Mouse (Mus musculus): Measurements from ENCODE around the gene Fam72a. TPM values are rescaled to one million over a fixed set of nuclear protein-coding genes. Genes with fewer than 3 reads are reported as not detected.

Fam72a gene
- polyA plus RNA-seq, 1 experiment from 2014 or later: 1.5 TPM

- no peak for TF ChIP-seq CTCF (IDR thresholded peaks at IDR 0.05; ENCODE audit: low read depth)
- TF ChIP-seq EP300 (optimal IDR thresholded peaks at IDR 0.05): no peak
- no peaks in the 10 kb centered on the region for H3K27me3 ChIP-seq (ENCODE audit: control insufficient read depth, insufficient read depth, low read length)
- peak overlapping the region; percentile 94 for H3K27ac ChIP-seq (replicated peaks)
- H3K9me3 ChIP-seq (ENCODE audit: control insufficient read depth, low read length): no peaks in the 10 kb centered on the region
- peaks cover 4% of the 10 kb centered on the region; the same call in 1 of the 2 replicates for H3K4me1 ChIP-seq (replicated peaks; ENCODE audit: control insufficient read depth, insufficient read depth)
- H3K9ac ChIP-seq (ENCODE audit: low read length): peak overlapping the region; percentile 78
- H3K4me3 ChIP-seq (ENCODE audit: low read depth, low read length): peak overlapping the region; percentile 78
- H3K4me2 ChIP-seq (replicated peaks; ENCODE audit: low read depth): peak overlapping the region; percentile 98
- ATAC-seq (ENCODE audit: low FRiP score, low TSS enrichment): no peak
- WGBS: 4% methylated on average over 26 of the region's 26 CpGs
- peak; percentile 44 for DNase-seq (ENCODE audit: low spot score)
- H3K36me3 ChIP-seq (ENCODE audit: control insufficient read depth, insufficient read depth, low read length): no peaks in the 10 kb centered on the region
Measured at GRCm38 (mm10) chr1:131525101-131525585, 2.6 kb upstream of the Fam72a start.

GRCm38 (mm10) chr1:131525586-131526271 lies 2.0 kb upstream of the Fam72a start:
- under 1% methylated on average over 41 of the region's 41 CpGs for WGBS
- H3K27ac ChIP-seq (replicated peaks): peak overlapping the region; percentile 94
- peak overlapping the region; percentile 78 for H3K9ac ChIP-seq (ENCODE audit: low read length)
- H3K9me3 ChIP-seq (ENCODE audit: control insufficient read depth, low read length): no peaks in the 10 kb centered on the region
- no peaks in the 10 kb centered on the region for H3K36me3 ChIP-seq (ENCODE audit: control insufficient read depth, insufficient read depth, low read length)
- no peak for ATAC-seq (ENCODE audit: low FRiP score, low TSS enrichment)
- peak; percentile 46 for DNase-seq (ENCODE audit: low spot score)
- H3K4me3 ChIP-seq (ENCODE audit: low read depth, low read length): peak overlapping the region; percentile 78
- H3K4me2 ChIP-seq (replicated peaks; ENCODE audit: low read depth): peak overlapping the region; percentile 98
- TF ChIP-seq CTCF (IDR thresholded peaks at IDR 0.05; ENCODE audit: low read depth): no peak
- no peak for TF ChIP-seq EP300 (optimal IDR thresholded peaks at IDR 0.05)
- no peaks in the 10 kb centered on the region for H3K27me3 ChIP-seq (ENCODE audit: control insufficient read depth, insufficient read depth, low read length)
- peaks cover 4% of the 10 kb centered on the region; the same call in 1 of the 2 replicates for H3K4me1 ChIP-seq (replicated peaks; ENCODE audit: control insufficient read depth, insufficient read depth)

GRCm38 (mm10) chr1:131526371-131527270 lies 1.1 kb upstream of the Fam72a start:
- DNase-seq (ENCODE audit: low spot score) (peak; percentile 63), ATAC-seq (ENCODE audit: low FRiP score, low TSS enrichment) (peak; percentile 43)
- TF ChIP-seq EP300 (optimal IDR thresholded peaks at IDR 0.05): no peak
- peak; percentile 56 for TF ChIP-seq CTCF (IDR thresholded peaks at IDR 0.05; ENCODE audit: low read depth)
- H3K9ac ChIP-seq (ENCODE audit: low read length): peak overlapping the region; percentile 78
- H3K4me1 ChIP-seq (replicated peaks; ENCODE audit: control insufficient read depth, insufficient read depth): peaks cover 4% of the 10 kb centered on the region; the same call in 1 of the 2 replicates
- peak overlapping the region; percentile 94 for H3K27ac ChIP-seq (replicated peaks)
- peak overlapping the region; percentile 98 for H3K4me2 ChIP-seq (replicated peaks; ENCODE audit: low read depth)
- H3K36me3 ChIP-seq (ENCODE audit: control insufficient read depth, insufficient read depth, low read length): no peaks in the 10 kb centered on the region
- H3K27me3 ChIP-seq (ENCODE audit: control insufficient read depth, insufficient read depth, low read length): no peaks in the 10 kb centered on the region
- H3K9me3 ChIP-seq (ENCODE audit: control insufficient read depth, low read length): no peaks in the 10 kb centered on the region
- peak overlapping the region; percentile 78 for H3K4me3 ChIP-seq (ENCODE audit: low read depth, low read length)
- under 1% methylated on average over 80 of the region's 81 CpGs for WGBS

- no peaks in the 10 kb centered on the region for H3K9me3 ChIP-seq (ENCODE audit: control insufficient read depth, low read length)
- DNase-seq (ENCODE audit: low spot score): peak; percentile 71
Measured at GRCm38 (mm10) chr1:131528081-131528507, 391 bp downstream of the Fam72a start.

GRCm38 (mm10) chr1:131528561-131529166 lies 961 bp downstream of the Fam72a start:
- WGBS: 3% methylated on average over 9 of the region's 9 CpGs
- Histone ChIP-seq H3K4me2 (replicated peaks; ENCODE audit: low read depth) (peak overlapping the region; percentile 96), H3K4me1 (replicated peaks; ENCODE audit: control insufficient read depth, insufficient read depth) (peaks cover 4% of the 10 kb centered on the region; the same call in 1 of the 2 replicates), H3K4me3 (ENCODE audit: low read depth, low read length) (peak overlapping the region; percentile 73), H3K9me3 (ENCODE audit: control insufficient read depth, low read length) (no peaks in the 10 kb centered on the region), H3K9ac (ENCODE audit: low read length) (peak overlapping the region; percentile 63), H3K27ac (replicated peaks) (peak overlapping the region; percentile 76; the same call in 1 of the 2 replicates), H3K36me3 (ENCODE audit: control insufficient read depth, insufficient read depth, low read length) (no peaks in the 10 kb centered on the region), H3K27me3 (ENCODE audit: control insufficient read depth, insufficient read depth, low read length) (no peaks in the 10 kb centered on the region)
- no peak for ATAC-seq (ENCODE audit: low FRiP score, low TSS enrichment)
- TF ChIP-seq EP300 (optimal IDR thresholded peaks at IDR 0.05) (no peak), CTCF (IDR thresholded peaks at IDR 0.05; ENCODE audit: low read depth) (no peak)
- no peak for DNase-seq (ENCODE audit: low spot score)

More at GRCm38 (mm10) chr1:131528081-131528507, 391 bp downstream of the Fam72a start:
- H3K27ac ChIP-seq (replicated peaks): peak overlapping the region; percentile 76
- H3K27me3 ChIP-seq (ENCODE audit: control insufficient read depth, insufficient read depth, low read length): no peaks in the 10 kb centered on the region
- peak overlapping the region; percentile 96 for H3K4me2 ChIP-seq (replicated peaks; ENCODE audit: low read depth)
- H3K4me3 ChIP-seq (ENCODE audit: low read depth, low read length): peak overlapping the region; percentile 73
- TF ChIP-seq CTCF (IDR thresholded peaks at IDR 0.05; ENCODE audit: low read depth) (no peak), EP300 (optimal IDR thresholded peaks at IDR 0.05) (no peak)
- ATAC-seq (ENCODE audit: low FRiP score, low TSS enrichment): no peak
- no peaks in the 10 kb centered on the region for H3K36me3 ChIP-seq (ENCODE audit: control insufficient read depth, insufficient read depth, low read length)
- H3K4me1 ChIP-seq (replicated peaks; ENCODE audit: control insufficient read depth, insufficient read depth): peaks cover 4% of the 10 kb centered on the region; the same call in 1 of the 2 replicates
- H3K9ac ChIP-seq (ENCODE audit: low read length): peak overlapping the region; percentile 63
- 0% methylated on average over 34 of the region's 34 CpGs for WGBS

Measured in stomach, postnatal 0 days (tissue).